Mouse (Mus musculus) thymus, postnatal 4 days (tissue): ENCODE data around the gene Grip1.

ENCODE experiments used
- DNase-seq: peaks from one replicate; pipeline ENCODE4 v3.0.0; 2021

The Grip1 gene

DNA sequence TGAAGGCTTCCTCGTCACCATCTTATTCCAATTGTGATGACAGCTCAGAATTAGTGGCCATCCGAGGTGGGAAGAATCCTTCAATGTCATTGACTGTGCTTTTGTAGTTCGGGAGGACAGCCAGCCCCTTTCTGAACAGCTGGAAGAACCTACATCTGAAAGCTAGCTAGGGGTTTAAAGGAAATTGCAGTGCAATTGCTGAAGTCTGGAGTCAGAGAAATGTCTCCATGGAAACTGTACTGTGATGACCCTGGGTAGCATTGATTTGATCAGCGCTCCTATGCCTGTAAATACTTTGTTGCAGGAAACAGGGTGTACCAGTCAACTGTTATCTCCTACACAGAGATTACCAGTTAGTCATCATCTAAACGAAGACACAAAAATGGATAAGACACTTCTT is 325.2 kb downstream of the Grip1 start:
- no peak for DNase-seq

DNA sequence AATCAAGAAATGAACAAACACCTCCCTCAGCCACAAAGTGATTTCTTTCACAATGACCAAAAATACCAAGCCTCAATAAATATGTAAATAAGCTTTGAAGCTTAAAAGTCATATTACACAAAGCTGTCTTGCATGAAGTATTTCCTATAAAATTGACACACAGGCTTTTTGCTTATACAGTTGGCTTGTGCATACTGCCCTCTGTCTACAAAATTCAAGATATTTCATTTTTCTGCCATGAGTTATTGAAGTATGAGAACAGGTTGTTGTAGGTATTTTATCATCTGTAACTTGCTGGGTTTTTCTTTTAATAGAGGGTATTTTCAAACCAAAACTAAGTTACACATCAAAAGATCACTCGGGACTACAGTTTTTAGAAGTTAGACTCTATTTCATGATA is 326.0 kb downstream of the Grip1 start:
- DNase-seq, result no peak

GRCm38 (mm10) chr10:119790507-119790906 is 336.9 kb downstream of the Grip1 start:
- DNase-seq, result no peak

- no peak for DNase-seq
These were observed 348.8 kb downstream of the Grip1 start for GRCm38 (mm10) chr10:119802421-119802820.

- DNase-seq, result no peak
These were observed 350.2 kb downstream of the Grip1 start for GRCm38 (mm10) chr10:119803633-119804422.

DNA sequence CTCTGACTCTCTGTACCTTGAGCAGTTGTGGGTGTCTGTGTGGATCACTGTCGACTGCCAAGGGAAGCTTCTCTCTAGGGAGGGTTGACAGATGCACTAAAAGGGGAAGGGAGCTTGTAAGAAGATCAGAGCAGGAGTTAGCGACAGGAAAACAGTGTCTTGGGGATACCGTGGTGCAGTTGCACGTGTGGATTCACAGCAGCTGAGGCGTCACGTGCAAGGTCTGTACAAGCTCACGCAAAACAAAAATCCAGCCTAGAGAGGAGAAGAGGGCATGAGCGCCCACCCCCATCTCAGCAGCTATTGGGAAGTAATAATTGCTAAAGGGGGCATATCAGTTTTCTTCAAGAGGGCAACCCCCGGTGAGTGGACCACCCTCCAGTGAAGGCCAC is 350.8 kb downstream of the Grip1 start:
- no peak for DNase-seq

GRCm38 (mm10) chr10:119805082-119805481 is 351.5 kb downstream of the Grip1 start:
- no peak for DNase-seq

GRCm38 (mm10) chr10:119806151-119806550 is 352.5 kb downstream of the Grip1 start:
- DNase-seq, result no peak

GRCm38 (mm10) chr10:119808384-119808783 is 354.8 kb downstream of the Grip1 start:
- DNase-seq, result no peak

- no peak for DNase-seq
These were observed 360.5 kb downstream of the Grip1 start for GRCm38 (mm10) chr10:119814087-119814486.

DNA sequence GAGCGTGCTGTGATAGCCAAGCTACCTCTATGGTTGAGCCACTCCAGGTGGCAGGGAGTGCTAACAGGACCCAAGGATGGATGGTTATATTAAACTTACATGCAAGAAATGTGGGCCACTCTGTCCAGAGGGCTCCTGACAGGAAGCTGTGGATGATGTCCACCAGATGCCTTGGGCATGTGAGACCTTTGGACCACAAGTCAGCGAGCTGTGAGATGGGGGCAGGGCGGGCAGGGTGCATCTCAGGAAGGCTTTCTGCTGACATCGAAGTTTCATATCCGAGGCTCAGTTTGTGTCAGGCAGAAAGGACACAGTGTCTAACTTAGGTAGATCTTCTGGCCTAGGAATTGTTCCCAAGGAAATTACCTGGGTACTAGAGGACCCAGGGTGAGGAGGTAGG is 362.4 kb downstream of the Grip1 start:
- DNase-seq, result no peak

DNA sequence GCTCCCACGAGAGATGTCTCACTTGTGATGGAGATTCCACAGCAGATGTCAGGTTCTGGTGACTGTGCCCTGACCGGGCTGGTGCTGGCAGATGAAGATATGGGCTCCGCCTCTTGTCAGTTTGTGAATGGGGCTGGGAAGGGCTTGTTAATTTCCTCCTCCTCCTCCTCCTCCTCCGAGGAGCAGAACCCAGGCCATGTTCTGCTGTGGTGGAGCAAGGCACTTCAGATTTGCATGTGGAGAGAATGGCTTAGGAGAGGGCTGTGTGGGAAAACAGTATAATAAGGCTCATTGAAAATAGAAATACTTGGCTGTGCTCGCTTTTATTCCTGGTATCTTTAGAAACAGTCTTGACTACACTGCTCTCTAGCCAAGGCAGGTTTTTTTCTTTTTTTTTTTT is 364.8 kb downstream of the Grip1 start:
- no peak for DNase-seq

- DNase-seq, result no peak
These were observed 365.6 kb downstream of the Grip1 start for GRCm38 (mm10) chr10:119819102-119819681.

- no peak for DNase-seq
These were observed 366.1 kb downstream of the Grip1 start for GRCm38 (mm10) chr10:119819740-119820139.

DNA sequence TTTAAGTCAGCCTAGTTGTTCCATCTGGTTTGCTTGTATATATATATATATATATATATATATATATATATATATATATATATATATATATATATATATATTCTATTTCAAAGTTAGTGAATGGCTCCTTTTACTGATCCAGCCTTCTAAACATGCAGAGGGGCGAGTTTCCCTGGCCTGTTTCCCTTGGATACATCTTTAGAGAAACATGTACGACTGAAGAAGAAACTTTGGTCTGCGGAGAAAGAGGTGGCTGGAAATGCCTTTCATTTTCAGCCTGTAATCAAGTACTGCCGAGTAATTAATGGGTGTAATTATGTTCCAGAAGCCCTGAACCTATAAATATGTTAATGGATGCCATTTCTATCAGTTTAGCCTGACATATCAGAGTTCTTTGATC is 366.8 kb downstream of the Grip1 start:
- no peak for DNase-seq

DNA sequence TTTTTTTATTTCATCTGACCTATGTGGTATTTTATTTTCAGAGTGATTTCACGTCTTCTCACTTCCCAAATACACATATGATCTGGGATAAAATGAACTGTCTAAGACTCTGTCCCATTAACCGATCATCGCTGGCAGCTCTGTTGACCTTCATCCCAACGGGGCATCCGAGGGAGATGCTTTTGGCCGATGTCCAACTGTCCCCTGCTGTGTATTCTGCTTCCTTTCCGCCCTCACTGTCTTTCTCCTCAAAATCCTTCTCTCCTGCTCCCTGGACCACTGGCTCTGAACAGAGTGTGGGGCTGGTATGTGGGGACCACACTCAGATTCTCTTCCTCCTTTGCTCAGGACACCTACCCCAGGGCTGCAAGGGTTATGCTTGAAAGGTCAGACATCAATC is 370.1 kb downstream of the Grip1 start:
- no peak for DNase-seq

GRCm38 (mm10) chr10:119824521-119824920 is 370.9 kb downstream of the Grip1 start:
- no peak for DNase-seq

DNA sequence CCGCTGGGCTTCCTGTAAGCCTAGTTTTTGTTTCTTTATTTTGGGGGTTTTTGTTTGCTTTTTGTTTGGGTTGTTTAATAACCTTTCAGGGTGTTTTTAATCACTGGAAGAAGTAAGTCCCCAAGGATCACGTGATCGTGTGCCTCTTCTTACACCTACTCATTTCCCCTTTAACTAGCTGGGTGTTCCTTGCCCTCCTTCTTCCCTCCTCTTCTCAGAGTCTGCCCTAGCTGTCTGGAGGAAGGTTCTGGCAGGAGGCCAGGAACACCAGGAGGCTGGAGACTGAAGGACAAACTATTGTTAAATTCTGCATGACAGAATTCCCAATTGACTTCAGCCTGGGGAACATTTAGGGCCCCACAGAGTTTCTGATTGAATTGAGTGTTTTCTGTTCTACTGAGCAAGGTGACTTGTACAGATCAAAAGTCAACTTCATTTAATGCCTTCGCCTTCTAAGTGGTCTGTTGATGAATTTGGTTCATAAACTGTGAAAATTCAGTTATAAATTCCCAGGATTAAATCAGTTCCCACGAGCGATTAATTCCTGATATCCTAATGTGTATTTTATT is 376.8 kb downstream of the Grip1 start:
- DNase-seq, result no peak

GRCm38 (mm10) chr10:119831086-119831485 is 377.5 kb downstream of the Grip1 start:
- DNase-seq, result no peak

DNA sequence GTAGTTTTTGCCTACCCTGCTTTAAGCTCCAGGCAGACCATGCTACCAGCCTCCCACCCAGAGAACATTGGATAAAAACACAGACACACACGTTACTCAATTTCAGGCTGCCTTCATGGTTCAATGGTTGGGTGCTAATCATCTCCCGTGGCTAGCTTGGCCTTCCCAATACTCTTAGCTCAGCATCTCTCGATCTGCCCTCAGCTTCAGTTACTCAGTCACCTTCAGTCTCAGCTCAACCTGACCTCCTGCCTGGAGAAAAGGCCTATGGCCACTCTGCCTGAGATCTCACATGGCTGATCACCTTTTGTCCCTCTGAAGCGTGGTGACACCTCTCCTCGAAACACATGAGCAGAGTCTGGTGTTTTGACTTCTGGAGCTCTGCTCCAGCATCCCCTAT is 379.7 kb downstream of the Grip1 start:
- no peak for DNase-seq

DNA sequence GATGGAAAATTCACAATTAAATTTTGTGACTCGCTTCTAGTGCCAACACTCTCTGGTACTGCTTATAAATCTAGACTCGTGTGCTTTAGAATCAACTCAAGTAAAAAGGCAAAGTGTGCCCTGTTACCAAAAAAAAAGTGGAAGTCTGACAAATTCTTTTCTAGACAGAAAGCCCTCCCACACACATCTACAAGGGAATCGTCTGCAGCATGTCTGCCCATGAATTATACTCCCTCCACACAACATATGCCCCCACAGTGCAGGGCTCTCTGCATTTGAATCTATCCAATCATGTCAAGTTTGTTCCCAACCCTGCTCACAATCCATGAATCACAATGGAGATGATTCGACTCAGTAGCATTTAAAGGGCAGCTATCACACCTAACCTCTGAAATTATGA is 380.5 kb downstream of the Grip1 start:
- DNase-seq, result no peak

GRCm38 (mm10) chr10:119839645-119840044 is 386.0 kb downstream of the Grip1 start:
- no peak for DNase-seq

- no peak for DNase-seq
These were observed 388.4 kb downstream of the Grip1 start for GRCm38 (mm10) chr10:119842004-119842403.

GRCm38 (mm10) chr10:119845705-119846410 is 392.2 kb downstream of the Grip1 start:
- no peak for DNase-seq
